Mouse (Mus musculus): ENCODE measurements around the gene Ttll11.

The Ttll11 gene

GRCm38 (mm10) chr2:35899712-35900111 lies 80.0 kb downstream of the Ttll11 start:
- WGBS = 97% methylated on average over 3 of the region's 3 CpGs

- WGBS = 83% methylated on average over 4 of the region's 4 CpGs
Observed at GRCm38 (mm10) chr2:35899135-35899474, 80.6 kb downstream of the Ttll11 start.

GRCm38 (mm10) chr2:35898425-35899134 lies 81.1 kb downstream of the Ttll11 start:
- WGBS = 85% methylated on average over 6 of the region's 6 CpGs

GRCm38 (mm10) chr2:35897125-35897524 lies 82.6 kb downstream of the Ttll11 start:
- WGBS = 49% methylated on average over 2 of the region's 2 CpGs

GRCm38 (mm10) chr2:35894512-35894911 lies 85.2 kb downstream of the Ttll11 start:
- WGBS = 96% methylated on average over 2 of the region's 2 CpGs

GRCm38 (mm10) chr2:35890635-35891034 lies 89.1 kb downstream of the Ttll11 start:
- WGBS = 81% methylated on average over 3 of the region's 3 CpGs

GRCm38 (mm10) chr2:35889776-35890175 lies 89.9 kb downstream of the Ttll11 start:
- WGBS = 72% methylated on average over 2 of the region's 2 CpGs

- 76% methylated on average over 7 of the region's 7 CpGs for WGBS
Observed at GRCm38 (mm10) chr2:35884296-35884695, 95.4 kb downstream of the Ttll11 start.

- WGBS = 57% methylated on average over 9 of the region's 9 CpGs
Observed at GRCm38 (mm10) chr2:35882336-35882987, 97.3 kb downstream of the Ttll11 start.

- WGBS = 69% methylated on average over 9 of the region's 9 CpGs
Observed at GRCm38 (mm10) chr2:35881896-35882295, 97.8 kb downstream of the Ttll11 start.

GRCm38 (mm10) chr2:35880362-35880761 lies 99.4 kb downstream of the Ttll11 start:
- 85% methylated on average over 7 of the region's 7 CpGs for WGBS

GRCm38 (mm10) chr2:35879887-35880286 lies 99.8 kb downstream of the Ttll11 start:
- 81% methylated on average over 4 of the region's 4 CpGs for WGBS

GRCm38 (mm10) chr2:35878506-35878905 lies 101.2 kb downstream of the Ttll11 start:
- 94% methylated on average over 3 of the region's 3 CpGs for WGBS

- 62% methylated on average over 7 of the region's 7 CpGs for WGBS
Observed at GRCm38 (mm10) chr2:35875572-35875971, 104.1 kb downstream of the Ttll11 start.

GRCm38 (mm10) chr2:35874421-35874820 lies 105.3 kb downstream of the Ttll11 start:
- WGBS = 84% methylated on average over 8 of the region's 8 CpGs

GRCm38 (mm10) chr2:35869165-35869564 lies 110.5 kb downstream of the Ttll11 start:
- 42% methylated on average over 2 of the region's 2 CpGs for WGBS

- WGBS = 79% methylated on average over 4 of the region's 4 CpGs
Observed at GRCm38 (mm10) chr2:35863284-35863683, 116.4 kb downstream of the Ttll11 start.

- whole genome bisulfite sequencing = 88% methylated on average over 7 of the region's 7 CpGs
Observed at GRCm38 (mm10) chr2:35861185-35861584, 118.5 kb downstream of the Ttll11 start.

- WGBS = 75% methylated on average over 10 of the region's 10 CpGs
Observed at GRCm38 (mm10) chr2:35860394-35860744, 119.3 kb downstream of the Ttll11 start.

GRCm38 (mm10) chr2:35859708-35860393 lies 119.9 kb downstream of the Ttll11 start:
- 69% methylated on average over 7 of the region's 7 CpGs for WGBS

- WGBS = 87% methylated on average over 6 of the region's 6 CpGs
Observed at GRCm38 (mm10) chr2:35858281-35858680, 121.4 kb downstream of the Ttll11 start.

GRCm38 (mm10) chr2:35856901-35857300 lies 122.8 kb downstream of the Ttll11 start:
- 53% methylated on average over 2 of the region's 2 CpGs for WGBS

GRCm38 (mm10) chr2:35854877-35855276 lies 124.8 kb downstream of the Ttll11 start:
- WGBS = 63% methylated on average over 5 of the region's 5 CpGs
